Mouse (Mus musculus): ENCODE data around the gene Nfam1.
"Not testable (repeated sequence)": the region's sequence is repeated elsewhere in the genome, so short reads cannot be mapped to it uniquely, and the experiment has no call there.

Gene Nfam1

GRCm38 (mm10) chr15:83032981-83033541 lies at the start of gene Nfam1:
TSS of gene Nfam1 (minus strand) at chr15:83033306.
- DNase-seq = no peak

GRCm38 (mm10) chr15:83075607-83076525 lies 42.8 kb upstream of the Nfam1 start:
- peak; percentile 49 for DNase-seq

- DNase-seq = peak; percentile 42
Measured at GRCm38 (mm10) chr15:83074179-83074578, 41.1 kb upstream of the Nfam1 start.

GRCm38 (mm10) chr15:83071752-83072151 lies 38.6 kb upstream of the Nfam1 start:
- DNase-seq = no peak

- peak; percentile 74 for DNase-seq
Measured at GRCm38 (mm10) chr15:83070942-83071341, 37.8 kb upstream of the Nfam1 start.

DNA sequence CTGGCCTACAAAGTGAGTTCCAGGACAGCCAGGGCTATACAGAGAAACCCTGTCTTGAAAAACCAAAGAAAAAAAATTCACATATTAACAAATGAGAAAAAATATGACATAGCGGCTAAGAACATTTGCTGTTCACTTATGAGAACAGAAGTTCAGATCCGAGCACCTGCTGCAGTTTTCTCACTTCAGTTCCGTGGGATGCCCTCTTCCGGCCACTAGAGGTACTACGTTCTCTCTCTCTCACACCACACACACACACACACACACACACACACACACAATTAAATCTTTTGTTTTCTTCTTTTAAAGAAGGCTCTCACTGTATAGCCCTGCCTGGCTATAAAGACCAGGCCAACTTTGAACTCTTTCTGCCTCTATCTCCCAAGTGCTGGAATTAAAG lies 35.2 kb upstream of the Nfam1 start:
- no peak for DNase-seq

DNA sequence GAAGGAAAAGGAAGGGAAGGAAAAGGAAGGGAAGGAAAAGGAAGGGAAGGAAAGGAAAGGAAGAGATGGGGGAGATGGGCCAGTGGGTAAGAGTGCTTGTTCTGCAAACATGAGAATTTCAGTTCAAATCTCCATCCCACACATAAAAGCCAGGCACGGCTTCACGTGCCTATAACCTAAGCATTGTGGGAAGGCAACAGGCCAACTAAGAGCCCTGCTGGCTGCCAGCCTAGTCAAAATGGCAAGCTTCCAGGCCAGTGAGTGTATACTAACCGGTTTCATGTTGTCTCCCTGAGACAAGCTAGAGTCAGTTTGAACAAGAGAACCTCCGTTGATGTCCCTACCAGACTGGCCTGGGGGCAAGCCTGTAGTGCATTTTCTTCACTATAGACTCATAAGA lies 32.4 kb upstream of the Nfam1 start:
- DNase-seq = peak; percentile 68

- not testable (repeated sequence) for DNase-seq
Measured at GRCm38 (mm10) chr15:83062582-83062981, 29.5 kb upstream of the Nfam1 start.

DNA sequence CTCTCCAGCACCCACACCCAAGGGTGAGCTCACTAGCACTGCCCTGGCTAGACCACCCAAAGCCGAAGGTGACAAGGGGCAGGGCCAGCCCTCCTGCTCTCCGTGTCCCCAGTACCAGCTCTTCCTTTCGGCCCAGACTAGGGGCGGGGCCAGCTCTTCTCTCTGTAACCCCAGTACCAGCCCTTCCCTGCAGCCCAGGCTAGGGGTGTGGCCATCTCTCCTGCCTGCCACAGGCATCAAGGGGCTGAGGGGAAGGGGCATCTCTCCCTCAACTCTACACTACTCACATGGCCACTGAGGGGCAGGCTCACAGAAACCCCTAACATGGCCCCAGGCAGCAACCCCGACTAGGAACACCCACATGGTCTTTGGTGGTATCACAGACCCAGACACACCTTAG lies 28.6 kb upstream of the Nfam1 start:
- no peak for DNase-seq

DNA sequence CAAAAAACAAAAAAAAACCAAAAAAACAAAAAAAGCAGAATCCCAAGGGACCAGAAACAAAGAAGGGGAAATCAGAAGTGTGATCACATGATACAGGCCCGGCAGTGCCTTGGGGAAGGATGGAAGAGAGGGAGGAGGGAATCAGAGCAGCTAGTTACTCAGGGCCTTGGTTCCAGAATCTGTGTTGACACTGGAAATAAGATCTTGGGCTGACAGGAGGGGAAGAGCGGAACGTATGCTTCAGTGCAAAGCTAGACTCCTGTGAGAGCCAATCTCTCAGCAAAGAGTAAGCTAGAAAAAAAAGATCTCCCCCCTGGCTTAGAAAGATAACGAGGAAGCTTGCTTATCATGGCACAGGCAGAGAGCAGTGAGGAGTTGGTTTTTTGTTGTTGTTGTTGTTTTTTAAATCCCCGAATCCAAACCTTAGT lies 26.1 kb upstream of the Nfam1 start:
- DNase-seq = no peak

DNA sequence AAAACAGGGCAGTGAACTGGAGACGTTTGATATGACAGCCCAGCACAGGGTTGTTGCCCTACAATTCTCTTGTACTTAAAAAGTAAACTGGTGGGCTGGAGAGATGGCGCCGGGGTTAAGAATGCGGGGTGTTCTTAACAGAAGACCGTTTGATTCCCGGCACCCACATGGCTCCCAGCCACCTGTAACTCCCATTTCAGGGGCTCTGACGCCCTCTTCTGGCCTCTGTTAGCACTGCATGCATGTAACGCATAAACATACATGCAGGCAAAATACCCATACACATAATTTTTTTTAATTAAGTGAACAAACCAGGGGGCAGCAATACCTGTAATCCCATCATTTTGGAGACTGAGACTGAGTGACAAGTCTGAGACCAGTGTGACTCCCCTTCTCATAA lies 24.4 kb upstream of the Nfam1 start:
- no peak for DNase-seq

DNA sequence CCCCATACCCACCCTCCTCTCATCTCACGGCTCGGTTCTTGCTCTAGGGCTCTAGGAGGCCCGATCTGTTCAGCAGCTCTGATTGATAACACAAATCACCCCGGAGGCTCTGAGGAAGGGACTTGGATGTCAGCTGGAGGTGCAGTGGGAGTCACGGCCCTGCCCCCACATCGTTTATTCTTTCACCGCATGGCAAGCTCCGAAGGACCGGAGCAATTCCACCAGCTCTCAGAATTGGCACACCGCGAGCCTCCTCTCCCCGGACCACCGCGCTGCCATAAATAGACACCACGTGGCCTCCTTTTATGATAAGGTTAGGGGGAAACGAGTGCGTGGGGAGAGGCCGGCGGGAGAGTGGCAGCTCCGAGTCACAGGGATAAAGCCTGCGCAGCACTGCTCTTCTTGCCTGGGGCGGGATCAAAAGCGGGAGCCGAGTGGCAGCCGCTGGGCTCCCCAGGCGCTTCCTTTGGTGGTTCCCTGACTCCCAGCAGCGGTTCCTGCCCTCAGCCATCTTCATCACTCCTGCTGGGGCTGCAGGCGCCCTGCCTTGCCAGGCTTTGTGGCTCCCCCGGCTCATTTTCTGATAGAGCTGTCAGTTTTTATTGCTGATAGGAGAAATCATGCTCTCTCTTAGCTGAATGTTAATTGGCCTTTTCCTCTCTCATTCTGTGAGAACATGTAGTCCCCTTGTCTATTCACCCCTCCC lies 23.4 kb upstream of the Nfam1 start:
- no peak for DNase-seq

- DNase-seq = no peak
Measured at GRCm38 (mm10) chr15:83055569-83055968, 22.5 kb upstream of the Nfam1 start.

DNA sequence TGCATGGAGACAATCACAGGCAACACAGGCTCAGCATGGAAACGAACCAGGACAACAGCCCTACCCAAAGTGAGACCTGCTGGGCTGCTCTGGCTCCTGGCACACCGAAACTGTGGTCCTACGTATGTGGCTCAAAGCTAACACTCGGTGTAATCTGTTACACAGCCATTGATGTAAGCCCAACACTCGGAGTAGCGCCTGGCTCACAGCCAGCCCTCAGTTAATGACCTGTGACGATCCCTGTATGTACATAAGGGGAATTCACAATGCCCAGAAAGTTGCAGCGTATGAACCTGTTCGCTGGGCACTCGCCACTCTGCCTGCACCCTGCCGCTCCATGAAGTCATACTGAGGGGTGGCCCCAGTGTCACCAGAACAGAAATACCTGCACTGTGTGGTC lies 20.2 kb upstream of the Nfam1 start:
- DNase-seq = no peak

DNA sequence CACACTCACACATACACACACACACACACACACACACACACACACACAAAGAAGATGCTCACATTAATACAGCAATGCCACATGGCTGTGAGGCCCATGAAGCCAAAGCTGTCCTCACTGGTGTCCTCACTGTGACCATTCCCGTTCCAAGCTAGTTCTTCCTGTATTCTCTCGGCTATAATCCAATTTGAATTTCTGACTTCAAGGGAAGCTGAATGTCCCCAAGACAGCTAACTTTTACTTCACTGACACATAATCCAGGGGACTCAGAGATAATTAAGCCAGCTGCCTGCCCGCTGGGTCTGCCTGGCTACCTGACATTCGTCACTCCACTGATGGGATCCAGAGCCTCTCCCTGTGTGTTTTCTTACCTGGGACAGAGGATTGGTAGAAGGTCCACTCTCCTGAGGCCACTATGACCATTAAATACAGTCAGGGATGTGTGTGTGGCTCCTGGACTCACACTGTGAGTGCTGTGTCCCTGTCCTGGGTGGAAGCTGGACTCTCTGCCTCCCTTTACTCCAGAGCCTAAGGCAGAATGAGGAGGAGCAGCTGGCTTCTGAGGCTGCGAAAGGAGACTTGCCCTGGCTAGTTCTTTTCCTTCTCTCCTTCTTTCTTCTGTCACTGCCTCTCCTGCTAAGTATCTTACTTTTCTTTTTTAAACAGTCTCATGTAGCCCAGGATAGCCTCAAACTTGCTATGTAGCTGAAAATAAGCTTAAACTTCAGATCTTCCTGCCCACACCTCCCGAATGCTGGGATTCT lies 19.4 kb upstream of the Nfam1 start:
- no peak for DNase-seq

DNA sequence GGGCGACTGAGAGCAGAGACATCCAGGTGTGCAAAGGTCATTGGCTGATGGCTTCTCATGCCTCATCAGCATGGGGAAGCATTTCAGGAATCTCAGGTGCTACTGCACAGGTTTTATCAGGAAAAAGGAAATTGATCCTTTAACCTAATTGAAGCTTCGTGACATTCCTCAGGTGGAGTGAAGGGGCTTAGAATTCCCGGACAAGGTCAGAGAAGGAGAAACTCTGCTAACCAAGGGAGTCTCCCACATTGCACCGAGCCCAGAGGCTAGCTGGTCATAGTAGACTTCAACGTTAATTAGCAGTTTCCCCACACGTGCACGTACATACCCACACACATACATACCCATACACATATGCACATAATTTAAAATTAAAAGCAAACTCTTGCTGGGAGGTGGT lies 13.6 kb upstream of the Nfam1 start:
- DNase-seq = no peak

DNA sequence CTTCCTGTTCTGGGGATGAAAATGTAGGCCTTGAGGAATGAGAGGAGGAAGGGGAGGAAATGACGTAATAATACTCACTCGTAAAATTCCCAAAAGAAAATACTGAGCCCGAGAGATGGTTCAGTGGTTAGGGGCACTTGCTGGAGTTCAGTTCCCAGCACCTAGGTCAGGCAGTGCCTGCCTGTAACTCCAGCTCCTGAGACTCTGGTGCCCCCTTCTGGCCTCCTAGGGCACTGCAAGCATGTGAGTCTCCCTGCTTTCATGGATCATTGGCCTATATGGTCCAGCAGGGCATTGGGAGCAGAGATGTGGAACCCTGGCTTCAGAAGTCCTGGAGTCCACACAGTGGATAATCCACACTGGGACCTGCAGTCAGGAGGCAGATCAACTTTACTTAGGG lies 13.2 kb upstream of the Nfam1 start:
- DNase-seq = no peak

DNA sequence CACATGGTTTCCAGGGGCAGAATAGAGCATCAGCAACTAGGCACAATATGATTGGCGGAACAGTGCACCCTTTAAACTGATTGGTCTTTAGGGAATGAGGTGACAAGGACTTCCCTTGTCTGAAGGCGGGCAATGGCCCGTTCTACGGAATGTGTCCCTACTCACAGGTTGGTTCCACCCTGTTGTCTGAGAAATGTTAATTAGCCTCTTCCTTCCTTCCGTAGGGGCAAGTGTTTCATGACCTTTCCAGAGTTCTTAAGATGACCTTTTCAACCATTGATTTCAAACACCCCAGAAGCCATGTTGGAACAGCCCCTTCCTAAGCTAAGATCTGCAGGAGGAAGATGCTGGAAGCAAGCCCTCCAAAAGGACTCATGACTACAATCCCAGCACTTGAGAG lies 12.5 kb upstream of the Nfam1 start:
- not testable (repeated sequence) for DNase-seq

DNA sequence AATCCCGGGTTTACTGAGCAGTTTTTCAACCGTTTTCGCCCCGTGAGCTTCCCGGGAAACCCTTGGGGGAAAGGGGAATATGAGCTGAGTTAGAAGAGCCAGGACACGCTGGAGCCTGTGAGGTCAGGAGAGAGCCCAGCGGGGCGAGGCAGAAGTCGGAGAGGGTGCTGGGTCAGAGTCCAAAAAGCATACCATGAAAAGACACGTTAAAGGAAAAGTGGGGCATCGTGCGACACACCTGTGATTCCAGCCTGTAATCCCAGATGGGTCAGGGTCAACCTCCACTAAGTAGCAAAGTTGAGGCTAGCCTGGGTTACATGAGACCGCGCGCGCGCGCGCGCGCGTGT lies 10.2 kb upstream of the Nfam1 start:
- no peak for DNase-seq

DNA sequence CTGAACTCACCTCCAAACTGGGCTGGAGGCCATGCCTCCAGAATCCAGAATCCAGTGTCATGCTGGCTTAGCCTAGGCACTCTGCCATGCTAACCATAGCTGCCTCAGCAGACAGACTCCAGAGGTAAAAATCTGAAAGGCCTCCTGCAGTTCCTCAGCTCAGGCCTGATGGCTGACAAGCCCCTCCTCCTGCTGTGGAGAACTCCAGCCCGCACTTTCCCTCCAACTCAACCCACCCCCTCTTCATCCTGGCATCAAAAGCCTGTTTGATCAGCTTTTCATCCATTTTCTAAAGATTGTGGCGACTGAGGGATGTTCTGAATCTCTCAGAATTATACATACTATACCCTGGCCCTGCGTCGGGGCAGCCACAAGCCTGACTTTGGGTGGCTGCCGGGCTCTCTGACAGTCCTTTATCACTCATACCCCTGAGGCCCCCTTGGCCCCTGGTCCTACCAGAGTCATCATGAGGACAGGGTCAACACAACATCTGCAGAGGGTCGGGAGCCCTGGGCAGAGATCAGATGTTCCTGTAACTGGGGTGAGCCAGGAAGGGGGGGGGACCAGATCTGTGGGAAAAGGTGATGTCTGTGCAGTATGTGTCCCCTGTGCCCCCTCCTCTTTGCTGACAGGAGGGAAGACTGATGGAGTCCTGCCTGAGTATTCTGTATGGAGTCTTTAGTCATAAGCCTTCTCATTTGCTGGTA lies 9.7 kb upstream of the Nfam1 start:
- DNase-seq = no peak

- DNase-seq = no peak
Measured at GRCm38 (mm10) chr15:83040156-83040555, 7.0 kb upstream of the Nfam1 start.

DNA sequence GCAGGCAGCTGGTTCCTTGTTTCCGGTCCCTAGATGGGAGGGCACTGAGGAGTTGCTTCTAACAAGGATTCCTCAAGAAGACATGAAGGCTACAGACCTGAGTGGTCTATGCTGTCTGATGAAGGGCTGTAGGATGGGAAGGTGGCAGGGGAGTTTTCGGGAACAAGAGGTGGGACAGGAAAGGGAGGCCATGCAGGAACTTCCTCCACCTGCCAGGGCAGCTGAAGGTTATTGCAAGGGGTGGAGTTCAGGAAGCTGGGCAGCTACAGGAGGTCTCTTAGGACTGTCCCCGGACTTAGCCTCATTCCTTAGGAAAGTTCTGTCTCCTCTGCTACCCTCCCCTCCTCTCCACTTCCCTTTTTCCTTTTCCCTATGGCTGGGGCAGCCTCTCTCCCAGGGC lies 5.7 kb upstream of the Nfam1 start:
- no peak for DNase-seq
